Mouse (Mus musculus): ENCODE measurements around the gene Aldh1a3. TPM values are rescaled to one million over a fixed set of nuclear protein-coding genes. Genes with fewer than 3 reads are reported as not detected.

Aldh1a3 gene
- polyA plus RNA-seq, 1 experiment from 2014 or later: 2.5 TPM

- no peak within 1 kb of the TSS for H3K27ac ChIP-seq
- H3K27me3 ChIP-seq (ENCODE audit: control insufficient read depth, insufficient read depth, low read length): no peaks in the 10 kb centered on the region
- no peak within 1 kb of the TSS for H3K9ac ChIP-seq
- 75% methylated on average over 2 of the region's 2 CpGs for WGBS
- no peak within 1 kb of the TSS for H3K4me3 ChIP-seq (replicated peaks; ENCODE audit: low read length)
- H3K4me2 ChIP-seq (replicated peaks): no peak within 1 kb of the TSS
- ATAC-seq (ENCODE audit: low FRiP score) (no peak), DNase-seq (ENCODE audit: low spot score) (no peak)
- no peaks in the 10 kb centered on the region for H3K4me1 ChIP-seq (replicated peaks; ENCODE audit: control insufficient read depth, insufficient read depth, low read length)
- H3K9me3 ChIP-seq (ENCODE audit: control insufficient read depth, low read length): 0 out of 2 replicates have a peak, but pooled peaks cover 4% of the 10 kb centered on the region
- no peaks in the 10 kb centered on the region for H3K36me3 ChIP-seq (replicated peaks; ENCODE audit: control insufficient read depth, insufficient read depth)
Observed at GRCm38 (mm10) chr7:66365904-66366303, 61.4 kb downstream of the Aldh1a3 start, which contains the start of gene Gm10974. Gm10974 (plus strand) TSS chr7:66365905.

- no peaks in the 10 kb centered on the region for H3K4me1 ChIP-seq (replicated peaks; ENCODE audit: control insufficient read depth, insufficient read depth, low read length)
- DNase-seq (ENCODE audit: low spot score): no peak
- H3K36me3 ChIP-seq (replicated peaks; ENCODE audit: control insufficient read depth, insufficient read depth): no peaks in the 10 kb centered on the region
- no peaks in the 10 kb centered on the region for H3K27me3 ChIP-seq (ENCODE audit: control insufficient read depth, insufficient read depth, low read length)
- no peak overlapping the region for H3K27ac ChIP-seq
- H3K9ac ChIP-seq: no peak overlapping the region
- no peak for ATAC-seq (ENCODE audit: low FRiP score)
- WGBS: 87% methylated on average over 2 of the region's 2 CpGs
- H3K4me2 ChIP-seq (replicated peaks): no peak overlapping the region
- 0 out of 2 replicates have a peak, but pooled peaks cover 6% of the 10 kb centered on the region for H3K9me3 ChIP-seq (ENCODE audit: control insufficient read depth, low read length)
- H3K4me3 ChIP-seq (replicated peaks; ENCODE audit: low read length): no peak overlapping the region
Observed at GRCm38 (mm10) chr7:66365411-66365810, 61.9 kb downstream of the Aldh1a3 start.

- WGBS: 94% methylated on average over 11 of the region's 11 CpGs
- no peak for ATAC-seq (ENCODE audit: low FRiP score)
- no peak for DNase-seq (ENCODE audit: low spot score)
Observed at GRCm38 (mm10) chr7:66364491-66364890, 62.8 kb downstream of the Aldh1a3 start.

GRCm38 (mm10) chr7:66359044-66359443, 68.3 kb downstream of the Aldh1a3 start:
- Histone ChIP-seq H3K4me1 (replicated peaks; ENCODE audit: control insufficient read depth, insufficient read depth, low read length) (no peaks in the 10 kb centered on the region), H3K36me3 (replicated peaks; ENCODE audit: control insufficient read depth, insufficient read depth) (no peaks in the 10 kb centered on the region), H3K4me3 (replicated peaks; ENCODE audit: low read length) (no peak overlapping the region), H3K27ac (no peak overlapping the region), H3K9me3 (ENCODE audit: control insufficient read depth, low read length) (0 out of 2 replicates have a peak, but pooled peaks cover 9% of the 10 kb centered on the region), H3K4me2 (replicated peaks) (no peak overlapping the region), H3K9ac (no peak overlapping the region), H3K27me3 (ENCODE audit: control insufficient read depth, insufficient read depth, low read length) (no peaks in the 10 kb centered on the region)
- no peak for ATAC-seq (ENCODE audit: low FRiP score)
- 87% methylated on average over 4 of the region's 4 CpGs for WGBS
- DNase-seq (ENCODE audit: low spot score): no peak

More at GRCm38 (mm10) chr7:66364491-66364890, 62.8 kb downstream of the Aldh1a3 start:
- H3K27me3 ChIP-seq (ENCODE audit: control insufficient read depth, insufficient read depth, low read length): no peaks in the 10 kb centered on the region
- no peaks in the 10 kb centered on the region for H3K36me3 ChIP-seq (replicated peaks; ENCODE audit: control insufficient read depth, insufficient read depth)
- no peaks in the 10 kb centered on the region for H3K4me1 ChIP-seq (replicated peaks; ENCODE audit: control insufficient read depth, insufficient read depth, low read length)
- 0 out of 2 replicates have a peak, but pooled peaks cover 9% of the 10 kb centered on the region for H3K9me3 ChIP-seq (ENCODE audit: control insufficient read depth, low read length)
- no peak overlapping the region for H3K27ac ChIP-seq
- H3K4me3 ChIP-seq (replicated peaks; ENCODE audit: low read length): no peak overlapping the region
- H3K9ac ChIP-seq: no peak overlapping the region
- no peak overlapping the region for H3K4me2 ChIP-seq (replicated peaks)

- no peak overlapping the region for H3K27ac ChIP-seq
- no peak overlapping the region for H3K9ac ChIP-seq
- no peaks in the 10 kb centered on the region for H3K27me3 ChIP-seq (ENCODE audit: control insufficient read depth, insufficient read depth, low read length)
- ATAC-seq (ENCODE audit: low FRiP score) (no peak), DNase-seq (ENCODE audit: low spot score) (no peak)
- no peaks in the 10 kb centered on the region for H3K36me3 ChIP-seq (replicated peaks; ENCODE audit: control insufficient read depth, insufficient read depth)
- H3K4me2 ChIP-seq (replicated peaks): no peak overlapping the region
- H3K4me3 ChIP-seq (replicated peaks; ENCODE audit: low read length): no peak overlapping the region
- 0 out of 2 replicates have a peak, but pooled peaks cover 9% of the 10 kb centered on the region for H3K9me3 ChIP-seq (ENCODE audit: control insufficient read depth, low read length)
- 97% methylated on average over 3 of the region's 3 CpGs for WGBS
- H3K4me1 ChIP-seq (replicated peaks; ENCODE audit: control insufficient read depth, insufficient read depth, low read length): no peaks in the 10 kb centered on the region
Observed at GRCm38 (mm10) chr7:66358461-66358860, 68.9 kb downstream of the Aldh1a3 start.

GRCm38 (mm10) chr7:66355791-66356522, 71.4 kb downstream of the Aldh1a3 start:
- no peaks in the 10 kb centered on the region for H3K4me1 ChIP-seq (replicated peaks; ENCODE audit: control insufficient read depth, insufficient read depth, low read length)
- 92% methylated on average over 8 of the region's 8 CpGs for WGBS
- H3K4me2 ChIP-seq (replicated peaks): no peak overlapping the region
- no peak for ATAC-seq (ENCODE audit: low FRiP score)
- H3K36me3 ChIP-seq (replicated peaks; ENCODE audit: control insufficient read depth, insufficient read depth): no peaks in the 10 kb centered on the region
- no peak overlapping the region for H3K27ac ChIP-seq
- no peak overlapping the region for H3K9ac ChIP-seq
- no peak for DNase-seq (ENCODE audit: low spot score)
- H3K27me3 ChIP-seq (ENCODE audit: control insufficient read depth, insufficient read depth, low read length): no peaks in the 10 kb centered on the region
- H3K4me3 ChIP-seq (replicated peaks; ENCODE audit: low read length): no peak overlapping the region
- 0 out of 2 replicates have a peak, but pooled peaks cover 6% of the 10 kb centered on the region for H3K9me3 ChIP-seq (ENCODE audit: control insufficient read depth, low read length)

GRCm38 (mm10) chr7:66354911-66355310, 72.4 kb downstream of the Aldh1a3 start:
- DNase-seq (ENCODE audit: low spot score): no peak
- Histone ChIP-seq H3K4me1 (replicated peaks; ENCODE audit: control insufficient read depth, insufficient read depth, low read length) (no peaks in the 10 kb centered on the region), H3K27me3 (ENCODE audit: control insufficient read depth, insufficient read depth, low read length) (no peaks in the 10 kb centered on the region), H3K36me3 (replicated peaks; ENCODE audit: control insufficient read depth, insufficient read depth) (no peaks in the 10 kb centered on the region), H3K9ac (no peak overlapping the region), H3K9me3 (ENCODE audit: control insufficient read depth, low read length) (no peaks in the 10 kb centered on the region), H3K4me2 (replicated peaks) (no peak overlapping the region), H3K4me3 (replicated peaks; ENCODE audit: low read length) (no peak overlapping the region), H3K27ac (no peak overlapping the region)
- 64% methylated on average over 3 of the region's 3 CpGs for WGBS
- no peak for ATAC-seq (ENCODE audit: low FRiP score)

- Histone ChIP-seq H3K4me3 (replicated peaks; ENCODE audit: low read length) (no peak overlapping the region), H3K4me2 (replicated peaks) (no peak overlapping the region), H3K36me3 (replicated peaks; ENCODE audit: control insufficient read depth, insufficient read depth) (no peaks in the 10 kb centered on the region), H3K9ac (no peak overlapping the region), H3K27ac (no peak overlapping the region), H3K9me3 (ENCODE audit: control insufficient read depth, low read length) (no peaks in the 10 kb centered on the region), H3K27me3 (ENCODE audit: control insufficient read depth, insufficient read depth, low read length) (no peaks in the 10 kb centered on the region), H3K4me1 (replicated peaks; ENCODE audit: control insufficient read depth, insufficient read depth, low read length) (peaks cover 9% of the 10 kb centered on the region)
- no peak for ATAC-seq (ENCODE audit: low FRiP score)
- DNase-seq (ENCODE audit: low spot score): no peak
- 92% methylated on average over 4 of the region's 4 CpGs for WGBS
Observed at GRCm38 (mm10) chr7:66351074-66351473, 76.2 kb downstream of the Aldh1a3 start.

- WGBS: 76% methylated on average over 11 of the region's 11 CpGs
- ATAC-seq (ENCODE audit: low FRiP score): no peak
Observed at GRCm38 (mm10) chr7:66349670-66350069, 77.6 kb downstream of the Aldh1a3 start.

More at GRCm38 (mm10) chr7:66349670-66350069, 77.6 kb downstream of the Aldh1a3 start:
- H3K4me3 ChIP-seq (replicated peaks; ENCODE audit: low read length): no peak overlapping the region
- H3K9me3 ChIP-seq (ENCODE audit: control insufficient read depth, low read length): no peaks in the 10 kb centered on the region
- no peak overlapping the region; the same call in 1 of the 2 replicates for H3K9ac ChIP-seq
- no peak overlapping the region for H3K4me2 ChIP-seq (replicated peaks)
- H3K36me3 ChIP-seq (replicated peaks; ENCODE audit: control insufficient read depth, insufficient read depth): no peaks in the 10 kb centered on the region
- no peaks in the 10 kb centered on the region for H3K27me3 ChIP-seq (ENCODE audit: control insufficient read depth, insufficient read depth, low read length)
- no peak overlapping the region for H3K27ac ChIP-seq
- DNase-seq (ENCODE audit: low spot score): no peak
- H3K4me1 ChIP-seq (replicated peaks; ENCODE audit: control insufficient read depth, insufficient read depth, low read length): peaks cover 9% of the 10 kb centered on the region

All from hindbrain, embryonic 14.5 days (tissue).